Mouse (Mus musculus) thymus, adult 2 months (tissue): Measurements from ENCODE around the gene Pafah2. TPM values are rescaled to one million over a fixed set of nuclear protein-coding genes. Genes with fewer than 3 reads are reported as not detected.

Experiments
- DNase-seq: peaks from one replicate; pipeline ENCODE4 v3.0.0; 2021
- H3K27ac ChIP-seq: fragments of 200-500 bp; 2 replicates; pipeline ENCODE4 v1.5.1; 2012; ENCODE audit warnings: low read length, control low read depth; ENCODE audit not compliant: control insufficient read depth, insufficient read depth
- H3K27me3 ChIP-seq: fragments of 200-500 bp; 2 replicates; pipeline ENCODE4 v1.6.1; 2012; ENCODE audit warnings: mild to moderate bottlenecking, low read length, moderate library complexity, mixed read lengths; ENCODE audit not compliant: control insufficient read depth, insufficient read depth
- H3K36me3 ChIP-seq: fragments of 200-500 bp; 2 replicates; pipeline ENCODE4 v1.6.1; 2012; ENCODE audit warnings: mild to moderate bottlenecking, low read length, moderate library complexity; ENCODE audit not compliant: control insufficient read depth, insufficient read depth
- H3K4me1 ChIP-seq: fragments of 200-500 bp; replicated peaks from 2 replicates; pipeline ENCODE4 v1.6.1; 2012; ENCODE audit warnings: low read length; ENCODE audit not compliant: control insufficient read depth, insufficient read depth
- H3K4me3 ChIP-seq: fragments of 200-500 bp; 2 replicates; pipeline ENCODE4 v1.5.1; 2012; ENCODE audit warnings: mild to moderate bottlenecking, low read length, control low read depth, moderate library complexity; ENCODE audit not compliant: control insufficient read depth, insufficient read depth
- CTCF ChIP-seq: fragments of 200-500 bp; IDR thresholded peaks from 2 replicates; pipeline ENCODE4 v1.5.1; 2012; ENCODE audit warnings: mild to moderate bottlenecking, control low read depth, low read length, moderate library complexity, borderline replicate concordance; ENCODE audit not compliant: control insufficient read depth, poor library complexity, insufficient read depth; ENCODE audit errors: extremely low read depth
- POLR2A ChIP-seq: fragments of 200-500 bp; IDR thresholded peaks from 2 replicates; pipeline ENCODE4 v1.6.1; 2012; ENCODE audit warnings: mild to moderate bottlenecking, low read length, control low read depth, moderate library complexity; ENCODE audit not compliant: control insufficient read depth, poor library complexity, insufficient read depth; ENCODE audit errors: extremely low read depth
- WGBS: fragments of 180-500 bp; shearing (Covaris S2); methylation state at CpG from one replicate; pipeline ENCODE4 v1.1.7; 2018; 5-methylcytosine and 5-hydroxymethylcytosine counted together
- polyA plus RNA-seq: library from polyadenylated mRNA; depleted of rRNA; stranded (reverse); fragments of >200 nt; gene quantifications from 2 replicates; pipeline ENCODE4 v1.2.3, GENCODE M21; 2012

The Pafah2 gene
- polyA plus RNA-seq, 1 experiment, result 12.2 TPM

DNA sequence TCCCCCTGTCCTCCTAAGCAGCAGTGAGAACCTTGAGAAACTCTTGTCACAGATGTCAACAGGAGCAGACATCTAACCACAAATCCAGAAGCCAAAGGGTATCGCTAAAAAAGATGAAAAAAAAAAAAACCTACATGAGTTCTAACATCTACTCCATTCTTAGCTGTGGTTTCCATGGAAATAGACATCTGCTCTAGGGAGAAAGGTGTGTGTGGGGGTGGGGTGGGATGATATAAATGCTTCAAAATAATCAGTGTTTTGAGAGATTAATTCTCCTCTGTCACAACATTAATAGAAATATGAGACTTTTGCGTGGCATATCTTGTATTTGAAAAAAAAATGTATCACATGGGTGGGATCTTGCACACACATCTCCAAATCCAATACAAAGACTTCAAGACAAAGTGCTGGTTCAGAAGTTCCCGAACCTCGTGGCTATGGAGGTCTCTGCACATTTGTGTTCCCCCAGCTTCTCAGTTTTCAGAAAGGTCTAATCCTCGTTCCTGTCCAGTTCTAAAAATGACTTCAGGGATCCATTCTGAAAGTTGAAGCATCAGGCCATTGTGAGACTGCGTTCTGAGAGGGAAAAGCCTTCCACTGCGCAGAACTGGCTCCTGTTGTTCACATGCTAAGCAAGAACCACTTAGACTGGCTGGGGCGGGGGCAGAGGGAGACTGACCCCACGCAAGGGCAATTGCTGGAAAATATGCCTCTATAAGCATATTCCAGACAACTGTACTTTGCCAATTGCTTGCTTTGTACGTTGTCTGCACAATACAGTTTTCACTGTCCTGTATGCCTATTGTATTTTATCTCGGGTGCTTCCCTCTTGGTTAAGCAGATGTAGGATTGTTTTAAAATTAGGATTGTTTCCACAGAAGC, 70.5 kb downstream of the Pafah2 start:
- Histone ChIP-seq H3K27ac (no peak overlapping the region), H3K4me1 (peaks cover 18% of the 10 kb centered on the region), H3K27me3 (no peaks in the 10 kb centered on the region), H3K4me3 (no peak overlapping the region), H3K36me3 (peaks cover 8% of the 10 kb centered on the region)
- DNase-seq, result no peak
- WGBS, result 62% methylated on average over 11 of the region's 11 CpGs
- TF ChIP-seq CTCF (no peak), POLR2A (no peak)

GRCm38 (mm10) chr4:134467435-134468214, 71.5 kb downstream of the Pafah2 start:
- no peaks in the 10 kb centered on the region for H3K27me3 ChIP-seq
- peak overlapping the region; percentile 90 for H3K27ac ChIP-seq
- H3K36me3 ChIP-seq, result peaks cover 16% of the 10 kb centered on the region
- peak; percentile 59 for DNase-seq
- 1% methylated on average over 31 of the region's 31 CpGs for WGBS
- peaks cover 18% of the 10 kb centered on the region for H3K4me1 ChIP-seq
- H3K4me3 ChIP-seq, result peak overlapping the region; percentile 78
- no peak for TF ChIP-seq CTCF
- TF ChIP-seq POLR2A, result 0 out of 2 replicates have a peak, but pooled peaks have one; percentile 24

- Histone ChIP-seq H3K27me3 (no peaks in the 10 kb centered on the region), H3K36me3 (peaks cover 22% of the 10 kb centered on the region), H3K4me1 (peaks cover 18% of the 10 kb centered on the region), H3K27ac (peak within 1 kb of the TSS; percentile 90), H3K4me3 (peak within 1 kb of the TSS; percentile 78)
- WGBS, result under 1% methylated on average over 31 of the region's 31 CpGs
- peak; percentile 94 for DNase-seq
- peak; percentile 98 for TF ChIP-seq POLR2A
- 0 out of 2 replicates have a peak, but pooled peaks have one; percentile 33 for TF ChIP-seq CTCF
Measured at GRCm38 (mm10) chr4:134468215-134468575, 72.1 kb downstream of the Pafah2 start, which contains the start of gene Stmn1. Gene Stmn1 (plus strand): TSS chr4:134468320.

GRCm38 (mm10) chr4:134468578-134469266, 72.6 kb downstream of the Pafah2 start:
- TF ChIP-seq POLR2A, result peak; percentile 35; the same call in 1 of the 2 replicates
- TF ChIP-seq CTCF, result 0 out of 2 replicates have a peak, but pooled peaks have one; percentile 34
- DNase-seq, result peak; percentile 98
- Histone ChIP-seq H3K4me1 (peaks cover 18% of the 10 kb centered on the region), H3K27ac (peak overlapping the region; percentile 25; the same call in 1 of the 2 replicates), H3K4me3 (peak overlapping the region; percentile 78), H3K27me3 (no peaks in the 10 kb centered on the region), H3K36me3 (peaks cover 23% of the 10 kb centered on the region)
- 1% methylated on average over 67 of the region's 68 CpGs for WGBS

DNA sequence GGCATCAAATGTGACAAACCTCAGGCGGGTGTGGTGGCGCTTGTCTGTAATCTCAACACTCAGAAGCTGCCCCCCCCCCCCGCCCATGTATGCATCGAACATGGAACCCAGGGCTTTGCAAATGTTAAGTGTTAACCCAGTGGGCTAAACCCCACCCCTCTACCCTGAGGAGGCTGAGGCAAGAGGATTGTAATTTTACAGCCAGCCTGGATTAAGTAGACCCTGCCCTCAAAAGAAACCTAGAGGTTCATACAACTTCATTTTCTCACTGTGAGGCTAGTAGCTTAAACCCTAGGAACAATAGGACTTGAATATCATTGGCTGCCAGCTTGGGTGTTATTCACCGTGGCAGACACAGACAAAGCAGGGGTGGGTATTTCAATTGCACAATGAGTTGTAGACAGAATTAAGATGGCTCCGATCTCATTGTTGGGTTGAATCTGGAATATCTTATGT, 73.2 kb downstream of the Pafah2 start:
- WGBS, result 10% methylated on average over 6 of the region's 6 CpGs
- no peak for DNase-seq
- H3K36me3 ChIP-seq, result peaks cover 29% of the 10 kb centered on the region

DNA sequence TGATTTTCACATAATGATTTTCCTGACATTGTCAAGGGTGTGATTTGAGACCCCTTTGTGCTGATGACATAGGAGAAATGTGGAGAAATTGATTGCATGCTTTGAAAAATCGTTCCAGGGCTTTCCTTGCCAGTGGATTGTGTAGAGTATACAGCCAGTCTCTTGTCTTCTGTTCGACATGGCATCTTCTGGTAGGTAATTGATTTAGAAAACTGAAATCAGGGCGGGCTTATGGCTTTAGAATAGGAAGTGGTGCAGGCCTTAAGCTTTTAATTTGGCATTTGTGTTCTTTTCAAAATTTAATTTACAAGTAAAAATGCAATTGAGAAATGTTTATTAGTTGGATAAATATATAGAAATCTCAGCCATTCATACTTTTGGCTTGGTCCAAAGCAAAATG, 73.9 kb downstream of the Pafah2 start:
- H3K27ac ChIP-seq, result no peak overlapping the region
- no peaks in the 10 kb centered on the region for H3K27me3 ChIP-seq
- no peak for DNase-seq
- peaks cover 35% of the 10 kb centered on the region for H3K36me3 ChIP-seq
- TF ChIP-seq CTCF (no peak), POLR2A (no peak)
- H3K4me3 ChIP-seq, result no peak overlapping the region
- WGBS, result 57% methylated on average over 3 of the region's 3 CpGs
- peaks cover 18% of the 10 kb centered on the region for H3K4me1 ChIP-seq

More for the DNA sequence above, 73.2 kb downstream of the Pafah2 start:
- H3K4me1 ChIP-seq, result peaks cover 18% of the 10 kb centered on the region
- TF ChIP-seq CTCF (no peak), POLR2A (no peak)
- H3K27ac ChIP-seq, result no peak overlapping the region
- H3K27me3 ChIP-seq, result no peaks in the 10 kb centered on the region
- no peak overlapping the region for H3K4me3 ChIP-seq

- peaks cover 41% of the 10 kb centered on the region for H3K36me3 ChIP-seq
- peaks cover 10% of the 10 kb centered on the region for H3K4me1 ChIP-seq
- no peak overlapping the region for H3K27ac ChIP-seq
- no peak for TF ChIP-seq CTCF
- TF ChIP-seq POLR2A, result no peak
- no peak for DNase-seq
- no peaks in the 10 kb centered on the region for H3K27me3 ChIP-seq
- H3K4me3 ChIP-seq, result no peak overlapping the region
Measured at GRCm38 (mm10) chr4:134471469-134471868, 75.3 kb downstream of the Pafah2 start.
